8 mouse cellular contexts compared by ENCODE assay signal in genomic region chr8:26748161-26748971, GRCm38 (mm10).
DNase-seq lines count a peak whose midpoint lies in the region; ATAC-seq and TF ChIP-seq lines count a peak whose summit lies in the region.

No protein-coding gene starts in this region.

- 0 out of 2 replicates have a peak, but pooled peaks cover 11% of the 10 kb centered on the region for H3K4me1 ChIP-seq in stomach, embryonic 14.5 days (ENCODE audit: control insufficient read depth, insufficient read depth, low read length)
- H3K4me1 ChIP-seq in stomach, postnatal 0 days (replicated peaks; ENCODE audit: control insufficient read depth, insufficient read depth) = 0 out of 2 replicates have a peak, but pooled peaks cover 3% of the 10 kb centered on the region
- peaks cover 31% of the 10 kb centered on the region for H3K4me1 ChIP-seq in limb, embryonic 10.5 days

- no peaks in the 10 kb centered on the region for H3K9me3 ChIP-seq in stomach, embryonic 14.5 days (ENCODE audit: control insufficient read depth, low read depth, low read length)
- no peaks in the 10 kb centered on the region for H3K9me3 ChIP-seq in stomach, postnatal 0 days (ENCODE audit: control insufficient read depth, low read length)
- no peaks in the 10 kb centered on the region for H3K9me3 ChIP-seq in limb, embryonic 10.5 days (replicated peaks)

- no peak overlapping the region for H3K27ac ChIP-seq in stomach, embryonic 14.5 days (ENCODE audit: low read length)
- H3K27ac ChIP-seq in stomach, postnatal 0 days (replicated peaks) = no peak overlapping the region
- H3K27ac ChIP-seq in limb, embryonic 10.5 days = peak overlapping the region; percentile 50; the same call in 1 of the 2 replicates

- WGBS in stomach, embryonic 14.5 days = 34% methylated on average over 14 of the region's 14 CpGs
- WGBS in stomach, postnatal 0 days = 44% methylated on average over 11 of the region's 14 CpGs
- 51% methylated on average over 14 of the region's 14 CpGs for WGBS in limb, embryonic 10.5 days

- no peak overlapping the region for H3K4me2 ChIP-seq in stomach, embryonic 14.5 days (replicated peaks; ENCODE audit: low read depth, low read length)
- no peak overlapping the region for H3K4me2 ChIP-seq in stomach, postnatal 0 days (replicated peaks; ENCODE audit: low read depth)

- no peak overlapping the region for H3K4me3 ChIP-seq in stomach, embryonic 14.5 days (ENCODE audit: low read depth, low read length)
- H3K4me3 ChIP-seq in stomach, postnatal 0 days (ENCODE audit: low read depth, low read length) = no peak overlapping the region
- no peak overlapping the region; the same call in 1 of the 2 replicates for H3K4me3 ChIP-seq in limb, embryonic 10.5 days

- H3K36me3 ChIP-seq in stomach, embryonic 14.5 days (ENCODE audit: control insufficient read depth, insufficient read depth, low read length) = no peaks in the 10 kb centered on the region
- no peaks in the 10 kb centered on the region for H3K36me3 ChIP-seq in stomach, postnatal 0 days (ENCODE audit: control insufficient read depth, insufficient read depth, low read length)
- H3K36me3 ChIP-seq in limb, embryonic 10.5 days = no peaks in the 10 kb centered on the region

- no peak for TF ChIP-seq EP300 in stomach, postnatal 0 days (optimal IDR thresholded peaks at IDR 0.05)

- H3K9ac ChIP-seq in stomach, embryonic 14.5 days (replicated peaks; ENCODE audit: low read depth, low read length) = no peak overlapping the region
- H3K9ac ChIP-seq in stomach, postnatal 0 days (ENCODE audit: low read length) = no peak overlapping the region

- TF ChIP-seq CTCF in stomach, postnatal 0 days (IDR thresholded peaks at IDR 0.05; ENCODE audit: low read depth) = no peak

- no peaks in the 10 kb centered on the region for H3K27me3 ChIP-seq in stomach, embryonic 14.5 days (ENCODE audit: control insufficient read depth, insufficient read depth, low read length)
- H3K27me3 ChIP-seq in stomach, postnatal 0 days (ENCODE audit: control insufficient read depth, insufficient read depth, low read length) = no peaks in the 10 kb centered on the region
- H3K27me3 ChIP-seq in limb, embryonic 10.5 days (ENCODE audit: low read depth, poor library complexity, severe bottlenecking) = peaks cover 66% of the 10 kb centered on the region

- no peak for DNase-seq in frontal cortex, postnatal 10 days (ENCODE audit: low spot score in 2 of 2)
- no peak for DNase-seq in stomach, postnatal 0 days (ENCODE audit: low spot score)
- peak; percentile 56 for DNase-seq in limb, embryonic 10.5 days (ENCODE audit: low spot score)
- peak; percentile 47 for DNase-seq in skeletal muscle tissue, adult 2 months (ENCODE audit: low read depth, low spot score)
- no peak for DNase-seq in urinary bladder, postnatal 14 days (ENCODE audit: low spot score)
- DNase-seq in adrenal gland, postnatal 14 days = no peak

- ATAC-seq in frontal cortex, adult (ENCODE audit: low TSS enrichment) = peak; percentile 58
- ATAC-seq in stomach, embryonic 14.5 days (ENCODE audit: insufficient number of reproducible peaks, insufficient read depth, low FRiP score, low read depth) = 0 out of 2 replicates have a peak, but pooled peaks have one; percentile 37
- ATAC-seq in stomach, postnatal 0 days (ENCODE audit: low FRiP score, low TSS enrichment) = no peak

Comparison
In these comparisons a context has a peak if more than half of its experiments do, and no peak if none do; other contexts are left out.
1. DNase-seq: peak in limb, embryonic 10.5 days (single experiment) and skeletal muscle tissue, adult 2 months (single experiment); none in frontal cortex, postnatal 10 days (0 of 2), stomach, postnatal 0 days (single experiment), urinary bladder, postnatal 14 days (single experiment) and adrenal gland, postnatal 14 days (single experiment).